Mouse (Mus musculus) bone marrow, adult 2 months (tissue): ENCODE results near the gene Dusp13.

Experiments
- CTCF ChIP-seq: fragments of 200-500 bp; IDR thresholded peaks from 2 replicates; pipeline ENCODE4 v1.5.1; 2011; ENCODE audit warnings: low read length, control low read depth; ENCODE audit not compliant: control insufficient read depth, insufficient read depth
- POLR2A ChIP-seq: fragments of 200-500 bp; IDR thresholded peaks from 2 replicates; pipeline ENCODE4 v1.6.1; 2011; ENCODE audit warnings: low read depth, mild to moderate bottlenecking, control low read depth, low read length, borderline replicate concordance; ENCODE audit not compliant: control insufficient read depth

DNA sequence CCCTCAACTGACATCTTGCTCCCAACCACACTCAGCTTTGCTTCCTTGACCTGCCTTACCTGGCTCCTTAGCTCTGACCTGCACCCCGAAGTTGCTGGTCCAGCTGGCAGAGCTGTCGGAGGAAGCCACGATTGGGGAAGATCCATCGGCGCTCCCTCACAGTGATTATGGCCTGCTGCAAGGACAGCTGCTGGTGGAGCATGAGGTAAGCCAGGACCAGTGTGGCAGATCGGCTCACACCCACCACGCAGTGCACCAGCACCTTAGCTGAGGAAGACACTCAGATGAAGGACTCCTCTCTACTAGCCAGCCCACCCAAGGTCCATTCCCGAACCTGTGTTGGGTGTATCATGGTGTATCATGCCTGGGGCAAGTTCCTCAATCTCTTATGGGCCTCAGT is 4.7 kb downstream of the Dusp13 start:
- no peak for TF ChIP-seq CTCF
- TF ChIP-seq POLR2A = no peak
